Mouse (Mus musculus) C2C12 (cell line): ENCODE results near the gene Adcy7. TPM values are rescaled to one million over a fixed set of nuclear protein-coding genes. Genes with fewer than 3 reads are reported as not detected.

Source experiments
- H3K27me3 ChIP-seq: one replicate; pipeline ENCODE4 v1.6.1; 2011; ENCODE audit not compliant: control insufficient read depth, insufficient read depth, insufficient read length
- H3K36me3 ChIP-seq: one replicate; pipeline ENCODE4 v1.6.1; 2011; ENCODE audit not compliant: control insufficient read depth, insufficient read depth
- H3K4me3 ChIP-seq: one replicate; pipeline ENCODE4 v1.5.1; 2011; ENCODE audit warnings: mild to moderate bottlenecking, control low read depth; ENCODE audit not compliant: poor library complexity, insufficient read depth, severe bottlenecking
- H3K79me2 ChIP-seq: one replicate; pipeline ENCODE4 v1.6.1; 2011; ENCODE audit not compliant: control insufficient read depth, insufficient read depth
- H3K79me3 ChIP-seq: one replicate; pipeline ENCODE4 v1.6.1; 2011; ENCODE audit warnings: low read depth, control low read depth
- H3ac ChIP-seq: one replicate; pipeline ENCODE3; 2011; ENCODE audit warnings: low read depth; ENCODE audit not compliant: control insufficient read depth, insufficient read length
- CEBPB ChIP-seq: IDR thresholded peaks from one replicate; pipeline ENCODE4 v1.6.1; 2011; ENCODE audit warnings: low read depth, mild to moderate bottlenecking, control low read depth, moderate library complexity
- CTCF ChIP-seq: IDR thresholded peaks from one replicate; pipeline ENCODE4 v1.5.1; 2011; ENCODE audit not compliant: control insufficient read depth, insufficient read depth, insufficient read length
- FOSL1 ChIP-seq: IDR thresholded peaks from one replicate; pipeline ENCODE4 v1.8.0; 2011; ENCODE audit warnings: mild to moderate bottlenecking, low read length; ENCODE audit not compliant: poor library complexity, insufficient read depth, severe bottlenecking
- MAX ChIP-seq: IDR thresholded peaks from one replicate; pipeline ENCODE4 v1.6.1; 2011; ENCODE audit warnings: mild to moderate bottlenecking, control low read depth
- MYOD1 ChIP-seq: IDR thresholded peaks from one replicate; pipeline ENCODE4 v1.6.1; 2011; ENCODE audit warnings: low read depth; ENCODE audit not compliant: control insufficient read depth, insufficient read length
- MYOG ChIP-seq: IDR thresholded peaks from one replicate; pipeline ENCODE4 v1.6.1; 2011; ENCODE audit not compliant: control insufficient read depth, insufficient read length; ENCODE audit errors: extremely low read depth
- USF1 ChIP-seq: IDR thresholded peaks from one replicate; pipeline ENCODE4 v1.6.1; 2011; ENCODE audit warnings: low read depth, mild to moderate bottlenecking, control low read depth, moderate library complexity
- polyA plus RNA-seq: library from polyadenylated mRNA; unstranded; fragments of >200 nt; fragmentation: generic; extraction: Trizol; gene quantifications from one replicate; pipeline ENCODE4 v1.2.1, GENCODE M21; 2012; ENCODE audit warnings: missing spikeins

Gene Adcy7
- polyA plus RNA-seq, 1 experiment = 66.9 TPM

- Histone ChIP-seq H3K79me2 (peaks cover 94% of the 10 kb centered on the region), H3K36me3 (peaks cover 70% of the 10 kb centered on the region), H3ac (no peak overlapping the region), H3K4me3 (no peak overlapping the region), H3K79me3 (peaks cover 59% of the 10 kb centered on the region), H3K27me3 (no peaks in the 10 kb centered on the region)
- no peak for TF ChIP-seq USF1
- TF ChIP-seq MAX = no peak
- no peak for TF ChIP-seq MYOG
- no peak for TF ChIP-seq CEBPB
- TF ChIP-seq MYOD1 = no peak
- TF ChIP-seq FOSL1 = no peak
- no peak for TF ChIP-seq CTCF
Observed at GRCm38 (mm10) chr8:88297976-88298732, 26.0 kb downstream of the Adcy7 start.

- Histone ChIP-seq H3K79me2 (peaks cover 94% of the 10 kb centered on the region), H3K79me3 (peaks cover 58% of the 10 kb centered on the region), H3K4me3 (no peak overlapping the region), H3K27me3 (no peaks in the 10 kb centered on the region), H3ac (no peak overlapping the region), H3K36me3 (peaks cover 70% of the 10 kb centered on the region)
- no peak for TF ChIP-seq FOSL1
- TF ChIP-seq MYOD1 = no peak
- no peak for TF ChIP-seq USF1
- TF ChIP-seq CEBPB = no peak
- TF ChIP-seq MYOG = no peak
- no peak for TF ChIP-seq CTCF
Observed at GRCm38 (mm10) chr8:88298733-88299103, 26.5 kb downstream of the Adcy7 start.

GRCm38 (mm10) chr8:88299907-88300603 lies 27.9 kb downstream of the Adcy7 start:
- H3K4me3 ChIP-seq = no peak overlapping the region
- H3K79me2 ChIP-seq = peaks cover 93% of the 10 kb centered on the region
- H3K36me3 ChIP-seq = peaks cover 74% of the 10 kb centered on the region
- no peak overlapping the region for H3ac ChIP-seq
- peaks cover 50% of the 10 kb centered on the region for H3K79me3 ChIP-seq
- no peaks in the 10 kb centered on the region for H3K27me3 ChIP-seq
- TF ChIP-seq CEBPB = no peak
- no peak for TF ChIP-seq MAX
- TF ChIP-seq CTCF = no peak
- TF ChIP-seq FOSL1 = no peak
- TF ChIP-seq MYOD1 = no peak
- no peak for TF ChIP-seq MYOG
- no peak for TF ChIP-seq USF1

GRCm38 (mm10) chr8:88301589-88302437 lies 29.6 kb downstream of the Adcy7 start:
- peaks cover 45% of the 10 kb centered on the region for H3K79me3 ChIP-seq
- H3ac ChIP-seq = no peak overlapping the region
- H3K4me3 ChIP-seq = no peak overlapping the region
- no peak for TF ChIP-seq MYOG
- no peak for TF ChIP-seq FOSL1
- TF ChIP-seq CEBPB = no peak
- no peak for TF ChIP-seq USF1
- no peak for TF ChIP-seq MYOD1
- TF ChIP-seq MAX = no peak
- H3K36me3 ChIP-seq = peaks cover 71% of the 10 kb centered on the region
- H3K79me2 ChIP-seq = peaks cover 90% of the 10 kb centered on the region
- no peaks in the 10 kb centered on the region for H3K27me3 ChIP-seq

GRCm38 (mm10) chr8:88305814-88306213 lies 33.6 kb downstream of the Adcy7 start:
- H3K4me3 ChIP-seq = no peak overlapping the region
- H3K79me2 ChIP-seq = peaks cover 90% of the 10 kb centered on the region
- TF ChIP-seq CEBPB (no peak), MYOG (no peak), CTCF (no peak), MYOD1 (no peak), USF1 (no peak), MAX (no peak), FOSL1 (no peak)

More at GRCm38 (mm10) chr8:88305814-88306213, 33.6 kb downstream of the Adcy7 start:
- no peaks in the 10 kb centered on the region for H3K27me3 ChIP-seq
- no peak overlapping the region for H3ac ChIP-seq
- peaks cover 77% of the 10 kb centered on the region for H3K36me3 ChIP-seq
- H3K79me3 ChIP-seq = peaks cover 40% of the 10 kb centered on the region
